Mouse (Mus musculus) spleen, adult 2 months (tissue): ENCODE measurements at regions not wholly inside any gene's neighbourhood (a gene's known extent, or its start where the extent isn't known, plus 50 kb on each side); places are given as distances from the start of the nearest gene placed in this dataset.

ENCODE experiments used
- CTCF ChIP-seq: fragments of 200-500 bp; IDR thresholded peaks from 2 replicates; pipeline ENCODE4 v1.5.1; 2011; ENCODE audit warnings: mild to moderate bottlenecking, inconsistent platforms; ENCODE audit not compliant: insufficient read depth, insufficient read length, insufficient replicate concordance; ENCODE audit errors: extremely low read depth
- POLR2A ChIP-seq: fragments of 200-500 bp; IDR thresholded peaks from 2 replicates; pipeline ENCODE4 v1.6.1; 2011; ENCODE audit warnings: low read depth, low read length, inconsistent platforms

GRCm38 (mm10) chr19:21031768-21032308 is 77.8 kb upstream of the Tmc1 start:
- TF ChIP-seq CTCF (no peak), POLR2A (no peak)
